Mouse (Mus musculus) bone marrow, adult 2 months (tissue): ENCODE measurements around the gene Pde4d.

Source experiments
- CTCF ChIP-seq: fragments of 200-500 bp; IDR thresholded peaks from 2 replicates; pipeline ENCODE4 v1.5.1; 2011; ENCODE audit warnings: low read length, control low read depth; ENCODE audit not compliant: control insufficient read depth, insufficient read depth
- POLR2A ChIP-seq: fragments of 200-500 bp; IDR thresholded peaks from 2 replicates; pipeline ENCODE4 v1.6.1; 2011; ENCODE audit warnings: low read depth, mild to moderate bottlenecking, control low read depth, low read length, borderline replicate concordance; ENCODE audit not compliant: control insufficient read depth

- no peak for TF ChIP-seq POLR2A
- no peak for TF ChIP-seq CTCF
Measured at GRCm38 (mm10) chr13:109312542-109312941, 862.8 kb downstream of the Pde4d start.
